Mouse (Mus musculus) intestine, postnatal 0 days (tissue): ENCODE data around the gene Fgfr2. TPM values are rescaled to one million over a fixed set of nuclear protein-coding genes. Genes with fewer than 3 reads are reported as not detected.

ENCODE experiments used
- ATAC-seq: fragments of 200-750 bp; cut with Nextera tagmentation; 2 replicates; pipeline ENCODE4 v1.8.0; 2017; ENCODE audit warnings: mild to moderate bottlenecking, moderate TSS enrichment, moderate library complexity
- H3K27ac ChIP-seq: fragments of 300-500 bp; sonication (generic); 2 replicates; pipeline ENCODE4 v1.5.1; 2014; ENCODE audit warnings: mild to moderate bottlenecking, low read depth, low read length, moderate library complexity
- H3K27me3 ChIP-seq: fragments of 300-500 bp; sonication (generic); replicated peaks from 2 replicates; pipeline ENCODE4 v1.6.1; 2014; ENCODE audit warnings: low read length, mixed read lengths; ENCODE audit not compliant: control insufficient read depth, insufficient read depth
- H3K36me3 ChIP-seq: fragments of 300-500 bp; sonication (generic); 2 replicates; pipeline ENCODE4 v1.6.1; 2014; ENCODE audit warnings: mild to moderate bottlenecking, moderate library complexity; ENCODE audit not compliant: control insufficient read depth, insufficient read depth
- H3K4me1 ChIP-seq: fragments of 300-500 bp; sonication (generic); replicated peaks from 2 replicates; pipeline ENCODE4 v1.6.1; 2014; ENCODE audit warnings: antibody characterized with exemption, low read length, mixed read lengths; ENCODE audit not compliant: control insufficient read depth, insufficient read depth
- H3K4me2 ChIP-seq: fragments of 300-500 bp; sonication (generic); replicated peaks from 2 replicates; pipeline ENCODE4 v1.6.1; 2014; ENCODE audit warnings: low read depth, mild to moderate bottlenecking, moderate library complexity
- H3K4me3 ChIP-seq: fragments of 300-500 bp; sonication (generic); 2 replicates; pipeline ENCODE4 v1.5.1; 2014; ENCODE audit warnings: low read depth, low read length
- H3K9ac ChIP-seq: fragments of 300-500 bp; sonication (generic); 2 replicates; pipeline ENCODE4 v1.6.1; 2014; ENCODE audit warnings: mild to moderate bottlenecking, low read depth, low read length
- H3K9me3 ChIP-seq: fragments of 300-500 bp; sonication (generic); 2 replicates; pipeline ENCODE4 v1.6.1; 2016; ENCODE audit warnings: mixed run types; ENCODE audit not compliant: control insufficient read depth
- CTCF ChIP-seq: sonication (generic); IDR thresholded peaks from 2 replicates; pipeline ENCODE4 v1.5.1; 2016; ENCODE audit warnings: low read depth, mild to moderate bottlenecking, control low read depth, antibody characterized with exemption, moderate library complexity
- WGBS: fragments of 180-500 bp; shearing (Covaris S2); extraction: QIAGEN DNeasy Blood & Tissue Kit; methylation state at CpG from one replicate; pipeline ENCODE4 v1.1.7; 2014; 5-methylcytosine and 5-hydroxymethylcytosine counted together
- polyA plus RNA-seq: library from polyadenylated mRNA; unstranded; fragments of >200 nt; fragmentation: Nextera tagmentation; extraction: Ambion mirVana; gene quantifications from 2 replicates; pipeline ENCODE4 v1.2.1, GENCODE M21; 2015

Fgfr2 gene
- polyA plus RNA-seq, 1 experiment from 2014 or later, result 29.5 TPM

- H3K4me3 ChIP-seq, result no peak overlapping the region
- H3K4me1 ChIP-seq, result no peaks in the 10 kb centered on the region
- no peaks in the 10 kb centered on the region for H3K9me3 ChIP-seq
- no peaks in the 10 kb centered on the region for H3K36me3 ChIP-seq
- no peak overlapping the region for H3K4me2 ChIP-seq
- ATAC-seq, result no peak
- TF ChIP-seq CTCF, result no peak
- WGBS, result 67% methylated on average over 6 of the region's 6 CpGs
- H3K27ac ChIP-seq, result no peak overlapping the region
- H3K9ac ChIP-seq, result no peak overlapping the region
- H3K27me3 ChIP-seq, result no peaks in the 10 kb centered on the region
Measured at GRCm38 (mm10) chr7:130857973-130858372, 2265.2 kb downstream of the Fgfr2 start.

DNA sequence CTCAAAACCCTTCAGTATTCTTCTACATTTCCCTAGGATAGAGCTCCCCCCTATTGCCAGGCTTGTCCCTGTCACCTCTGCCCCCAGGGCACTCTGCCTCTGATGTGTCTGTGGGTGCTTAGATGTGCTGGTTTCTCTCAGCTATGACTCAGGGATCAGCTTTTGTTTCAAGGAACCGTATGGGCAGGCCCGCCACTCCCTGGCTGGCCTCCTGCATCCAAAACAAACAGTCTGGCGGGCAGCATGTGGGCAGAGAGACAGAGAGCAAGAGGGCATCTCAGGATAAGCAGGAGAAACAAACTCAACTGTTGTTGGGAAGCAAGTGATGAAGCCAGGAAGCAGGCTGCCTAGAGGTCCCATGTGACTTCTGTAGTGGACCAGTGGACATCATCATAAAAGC lies 2267.5 kb downstream of the Fgfr2 start:
- no peak for TF ChIP-seq CTCF
- H3K4me2 ChIP-seq, result no peak overlapping the region
- ATAC-seq, result no peak; the same call in 1 of the 2 replicates
- H3K4me1 ChIP-seq, result no peaks in the 10 kb centered on the region
- no peak overlapping the region for H3K9ac ChIP-seq
- H3K27ac ChIP-seq, result no peak overlapping the region
- no peaks in the 10 kb centered on the region for H3K27me3 ChIP-seq
- no peak overlapping the region for H3K4me3 ChIP-seq
- 40% methylated on average over 3 of the region's 3 CpGs for WGBS
- H3K9me3 ChIP-seq, result no peaks in the 10 kb centered on the region
- no peaks in the 10 kb centered on the region for H3K36me3 ChIP-seq

- H3K9me3 ChIP-seq, result no peaks in the 10 kb centered on the region
- no peak overlapping the region for H3K4me3 ChIP-seq
- no peaks in the 10 kb centered on the region for H3K27me3 ChIP-seq
- 42% methylated on average over 4 of the region's 4 CpGs for WGBS
- no peak overlapping the region for H3K4me2 ChIP-seq
- no peaks in the 10 kb centered on the region for H3K36me3 ChIP-seq
- peak; percentile 71 for ATAC-seq
- no peaks in the 10 kb centered on the region for H3K4me1 ChIP-seq
- no peak overlapping the region for H3K27ac ChIP-seq
- TF ChIP-seq CTCF, result no peak
- no peak overlapping the region for H3K9ac ChIP-seq
Measured at GRCm38 (mm10) chr7:130854684-130855292, 2268.4 kb downstream of the Fgfr2 start.

- Histone ChIP-seq H3K9me3 (no peaks in the 10 kb centered on the region), H3K9ac (no peak overlapping the region), H3K4me2 (no peak overlapping the region), H3K27ac (no peak overlapping the region), H3K4me3 (no peak overlapping the region), H3K36me3 (no peaks in the 10 kb centered on the region), H3K27me3 (no peaks in the 10 kb centered on the region), H3K4me1 (no peaks in the 10 kb centered on the region)
- no peak for ATAC-seq
- TF ChIP-seq CTCF, result no peak
- 86% methylated on average over 17 of the region's 17 CpGs for WGBS
Measured at GRCm38 (mm10) chr7:130847164-130847718, 2275.9 kb downstream of the Fgfr2 start.

GRCm38 (mm10) chr7:130839380-130840100 lies 2283.6 kb downstream of the Fgfr2 start:
- no peak for TF ChIP-seq CTCF
- peak; percentile 40 for ATAC-seq
- WGBS, result 54% methylated on average over 12 of the region's 12 CpGs
- Histone ChIP-seq H3K27ac (no peak overlapping the region), H3K9me3 (no peaks in the 10 kb centered on the region), H3K4me2 (no peak overlapping the region), H3K4me3 (no peak overlapping the region), H3K9ac (no peak overlapping the region), H3K27me3 (no peaks in the 10 kb centered on the region), H3K36me3 (no peaks in the 10 kb centered on the region), H3K4me1 (peaks cover 3% of the 10 kb centered on the region; the same call in 1 of the 2 replicates)

DNA sequence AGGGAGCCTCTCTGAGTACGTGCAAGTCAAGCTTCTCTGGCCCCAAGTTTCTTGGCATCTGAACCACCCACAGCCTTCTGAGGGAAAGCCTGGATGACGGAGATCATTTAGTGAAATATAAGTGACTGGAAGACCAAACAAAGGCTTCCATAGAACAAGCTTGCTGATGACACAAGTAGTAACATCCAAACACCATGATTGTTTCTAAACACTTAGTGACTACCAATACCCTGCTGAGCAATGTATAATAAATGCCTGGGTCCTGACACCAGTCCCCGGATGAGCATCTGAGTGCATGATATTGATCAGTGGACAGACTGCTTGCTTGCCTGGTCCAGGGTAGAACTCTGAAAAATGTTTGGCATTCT lies 2284.5 kb downstream of the Fgfr2 start:
- Histone ChIP-seq H3K9me3 (no peaks in the 10 kb centered on the region), H3K4me2 (no peak overlapping the region), H3K36me3 (no peaks in the 10 kb centered on the region), H3K4me1 (peaks cover 3% of the 10 kb centered on the region; the same call in 1 of the 2 replicates), H3K27ac (no peak overlapping the region), H3K27me3 (no peaks in the 10 kb centered on the region), H3K9ac (no peak overlapping the region), H3K4me3 (no peak overlapping the region)
- no peak for TF ChIP-seq CTCF
- WGBS, result 76% methylated on average over 3 of the region's 3 CpGs
- no peak for ATAC-seq
